Mouse (Mus musculus) forebrain, embryonic 16.5 days (tissue): ENCODE measurements at regions not wholly inside any gene's neighbourhood (a gene's known extent, or its start where the extent isn't known, plus 50 kb on each side); places are given as distances from the start of the nearest gene placed in this dataset.

Experiments
- ATAC-seq: fragments of 200-750 bp; cut with Nextera tagmentation; 2 replicates; pipeline ENCODE4 v1.8.0; 2017; ENCODE audit warnings: mild to moderate bottlenecking, moderate library complexity
- H3K27ac ChIP-seq: fragments of 300-500 bp; sonication (generic); 2 replicates; pipeline ENCODE4 v1.5.1; 2014; ENCODE audit warnings: low read length, control low read depth
- H3K27me3 ChIP-seq: fragments of 300-500 bp; sonication (generic); replicated peaks from 2 replicates; pipeline ENCODE4 v1.6.1; 2014; ENCODE audit warnings: low read length; ENCODE audit not compliant: control insufficient read depth, insufficient read depth
- H3K36me3 ChIP-seq: fragments of 300-500 bp; sonication (generic); 2 replicates; pipeline ENCODE4 v1.6.1; 2014; ENCODE audit not compliant: control insufficient read depth, insufficient read depth
- H3K4me1 ChIP-seq: fragments of 300-500 bp; sonication (generic); replicated peaks from 2 replicates; pipeline ENCODE4 v1.6.1; 2014; ENCODE audit warnings: low read length; ENCODE audit not compliant: control insufficient read depth, insufficient read depth
- H3K4me2 ChIP-seq: fragments of 300-500 bp; sonication (generic); 2 replicates; pipeline ENCODE4 v1.6.1; 2014; ENCODE audit warnings: mild to moderate bottlenecking, low read length, control low read depth
- H3K4me3 ChIP-seq: fragments of 300-500 bp; sonication (generic); replicated peaks from 2 replicates; pipeline ENCODE4 v1.5.1; 2014; ENCODE audit warnings: mild to moderate bottlenecking, low read length, control low read depth
- H3K9ac ChIP-seq: fragments of 300-500 bp; sonication (generic); replicated peaks from 2 replicates; pipeline ENCODE4 v1.6.1; 2014; ENCODE audit warnings: low read depth, low read length, control low read depth
- H3K9me3 ChIP-seq: fragments of 300-500 bp; sonication (generic); 2 replicates; pipeline ENCODE4 v1.6.1; 2016; ENCODE audit warnings: low read length; ENCODE audit not compliant: control insufficient read depth
- WGBS: fragments of 180-500 bp; shearing (Covaris S2); extraction: QIAGEN DNeasy Blood & Tissue Kit; methylation state at CpG from one replicate; pipeline ENCODE4 v1.1.7; 2014; 5-methylcytosine and 5-hydroxymethylcytosine counted together

DNA sequence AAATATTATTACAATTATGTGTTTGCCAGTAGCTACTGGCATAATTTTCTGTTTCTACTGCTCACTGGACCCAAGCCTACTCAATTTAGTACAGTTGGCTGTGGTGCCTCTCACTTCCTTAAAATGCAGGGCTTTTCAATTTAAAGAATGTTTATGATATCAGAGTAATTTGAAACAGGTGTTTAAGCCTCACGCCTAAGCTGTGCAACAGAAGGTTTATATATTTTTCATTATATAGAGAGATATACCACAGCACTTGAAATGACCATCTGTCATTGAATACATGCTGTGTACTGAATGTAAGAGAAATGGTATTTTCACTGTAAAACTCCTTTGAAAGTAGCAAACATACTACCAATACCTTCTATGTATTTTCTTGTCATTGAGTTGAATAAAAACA, 376.8 kb downstream of the Otol1 start:
- Histone ChIP-seq H3K9me3 (no peaks in the 10 kb centered on the region), H3K27me3 (no peaks in the 10 kb centered on the region), H3K4me1 (no peaks in the 10 kb centered on the region), H3K27ac (no peak overlapping the region), H3K9ac (no peak overlapping the region), H3K4me2 (no peak overlapping the region), H3K36me3 (no peaks in the 10 kb centered on the region), H3K4me3 (no peak overlapping the region)
- ATAC-seq: peak; percentile 47; the same call in 1 of the 2 replicates
- WGBS: 78% methylated on average over 1 of the region's 1 CpGs

GRCm38 (mm10) chr3:70385961-70386360, 378.5 kb downstream of the Otol1 start:
- ATAC-seq: no peak

DNA sequence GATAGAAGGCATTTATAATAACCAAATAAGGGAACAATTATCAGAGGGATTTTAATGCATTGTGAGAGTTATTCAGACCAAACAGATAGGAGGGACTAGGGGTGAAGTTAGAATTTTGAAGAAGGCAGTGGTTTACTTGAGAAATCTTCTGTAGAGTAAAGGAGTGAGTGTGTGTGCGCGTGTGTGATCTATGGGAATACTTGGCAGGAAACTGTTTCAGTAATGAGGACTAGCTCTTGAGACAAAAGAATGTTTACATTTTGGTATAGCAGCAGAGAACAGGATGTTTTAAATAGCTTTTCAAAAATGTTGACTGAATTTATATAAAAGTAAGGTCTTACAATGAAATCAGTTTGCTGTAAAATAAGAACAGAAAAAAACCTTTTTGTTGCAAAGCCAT, 393.8 kb downstream of the Otol1 start:
- H3K4me2 ChIP-seq: no peak overlapping the region
- no peaks in the 10 kb centered on the region for H3K9me3 ChIP-seq
- H3K36me3 ChIP-seq: no peaks in the 10 kb centered on the region
- no peak overlapping the region for H3K9ac ChIP-seq
- no peak for ATAC-seq
- no peaks in the 10 kb centered on the region for H3K27me3 ChIP-seq
- no peak overlapping the region for H3K4me3 ChIP-seq
- no peak overlapping the region for H3K27ac ChIP-seq
- H3K4me1 ChIP-seq: no peaks in the 10 kb centered on the region
- whole genome bisulfite sequencing: 46% methylated on average over 2 of the region's 2 CpGs

More at GRCm38 (mm10) chr3:70385961-70386360, 378.5 kb downstream of the Otol1 start:
- H3K9me3 ChIP-seq: no peaks in the 10 kb centered on the region
- no peaks in the 10 kb centered on the region for H3K27me3 ChIP-seq
- no peak overlapping the region for H3K9ac ChIP-seq
- H3K4me1 ChIP-seq: no peaks in the 10 kb centered on the region
- H3K4me2 ChIP-seq: no peak overlapping the region
- H3K36me3 ChIP-seq: no peaks in the 10 kb centered on the region
- H3K4me3 ChIP-seq: no peak overlapping the region
- no peak overlapping the region for H3K27ac ChIP-seq
- 82% methylated on average over 4 of the region's 4 CpGs for WGBS

DNA sequence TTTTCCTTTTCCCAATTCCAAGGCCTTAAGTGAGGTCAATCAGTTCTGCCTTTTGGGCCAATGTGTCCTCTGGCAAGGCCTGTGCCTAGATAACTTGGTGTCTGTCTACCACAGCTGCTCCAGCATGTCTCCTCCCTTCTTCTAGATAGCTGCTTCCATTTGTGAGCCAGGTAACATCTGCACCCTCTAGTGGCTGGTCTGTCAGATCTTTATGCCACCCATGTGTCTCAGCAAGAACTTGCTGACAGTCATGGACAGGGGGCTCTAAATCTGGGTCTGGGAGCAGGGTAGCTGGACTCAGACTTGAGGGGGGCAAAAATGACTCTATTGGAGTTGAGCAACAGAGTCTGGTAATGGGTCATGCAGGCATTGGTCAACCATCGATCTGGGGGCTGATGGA, 399.2 kb downstream of the Otol1 start:
- H3K36me3 ChIP-seq: no peaks in the 10 kb centered on the region
- no peaks in the 10 kb centered on the region for H3K27me3 ChIP-seq
- no peak for ATAC-seq
- no peaks in the 10 kb centered on the region for H3K9me3 ChIP-seq
- no peaks in the 10 kb centered on the region for H3K4me1 ChIP-seq
- H3K27ac ChIP-seq: no peak overlapping the region
- H3K4me3 ChIP-seq: no peak overlapping the region
- 95% methylated on average over 1 of the region's 1 CpGs for WGBS
- no peak overlapping the region for H3K4me2 ChIP-seq
- H3K9ac ChIP-seq: no peak overlapping the region

- Histone ChIP-seq H3K27me3 (no peaks in the 10 kb centered on the region), H3K4me3 (no peak overlapping the region), H3K9ac (no peak overlapping the region), H3K9me3 (no peaks in the 10 kb centered on the region), H3K4me2 (no peak overlapping the region), H3K27ac (no peak overlapping the region), H3K36me3 (no peaks in the 10 kb centered on the region), H3K4me1 (no peaks in the 10 kb centered on the region)
- WGBS: 71% methylated on average over 4 of the region's 4 CpGs
- ATAC-seq: no peak
These were observed 410.9 kb downstream of the Otol1 start for GRCm38 (mm10) chr3:70418273-70418672.

DNA sequence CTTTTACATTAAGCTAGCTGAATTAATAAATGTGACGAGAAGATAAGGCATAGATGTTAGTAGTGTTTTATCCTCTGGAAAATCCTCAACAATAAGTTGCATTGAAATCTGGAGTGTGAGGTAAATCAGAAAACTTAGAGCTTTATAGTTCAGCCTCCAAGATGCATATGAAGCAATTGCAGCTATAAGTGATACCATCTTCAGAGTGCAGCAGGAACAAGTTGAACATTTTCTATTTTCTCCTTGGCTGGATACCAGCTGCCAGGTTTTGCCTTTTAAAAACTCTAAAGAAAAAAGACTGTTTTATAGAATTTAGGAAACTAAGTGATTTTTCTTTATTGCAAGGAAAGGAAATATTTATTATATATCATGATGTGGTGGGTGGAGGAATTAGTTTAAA, 414.6 kb downstream of the Otol1 start:
- no peaks in the 10 kb centered on the region for H3K9me3 ChIP-seq
- WGBS: 88% methylated on average over 1 of the region's 1 CpGs
- no peaks in the 10 kb centered on the region for H3K36me3 ChIP-seq
- H3K9ac ChIP-seq: no peak overlapping the region
- H3K4me3 ChIP-seq: no peak overlapping the region
- ATAC-seq: no peak
- no peak overlapping the region for H3K4me2 ChIP-seq
- no peaks in the 10 kb centered on the region for H3K27me3 ChIP-seq
- no peak overlapping the region for H3K27ac ChIP-seq
- H3K4me1 ChIP-seq: no peaks in the 10 kb centered on the region

DNA sequence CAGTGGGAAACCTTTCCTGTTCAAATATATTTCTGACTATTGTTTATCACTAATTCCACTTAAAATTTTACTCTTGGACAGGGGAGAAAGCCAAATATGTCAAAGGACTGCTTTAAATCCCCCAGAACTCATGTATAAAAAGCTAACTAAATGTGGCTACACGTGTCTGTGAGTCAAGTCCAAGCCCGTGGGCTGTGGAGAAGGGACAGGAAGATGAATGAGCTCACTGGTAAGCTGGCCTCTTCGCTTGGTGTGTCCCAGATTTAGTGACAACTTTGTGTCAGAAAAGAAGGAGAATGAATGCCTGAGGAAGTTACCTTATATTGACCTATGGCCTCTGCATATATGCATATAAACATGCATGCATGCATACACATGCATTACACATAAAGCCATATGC, 415.3 kb downstream of the Otol1 start:
- no peak for ATAC-seq
- WGBS: 84% methylated on average over 3 of the region's 3 CpGs
- no peaks in the 10 kb centered on the region for H3K36me3 ChIP-seq

GRCm38 (mm10) chr3:70436671-70437070, 429.3 kb downstream of the Otol1 start:
- H3K4me2 ChIP-seq: no peak overlapping the region
- no peak overlapping the region for H3K9ac ChIP-seq
- H3K36me3 ChIP-seq: no peaks in the 10 kb centered on the region
- H3K4me3 ChIP-seq: no peak overlapping the region
- H3K27me3 ChIP-seq: no peaks in the 10 kb centered on the region
- no peak overlapping the region for H3K27ac ChIP-seq
- WGBS: 80% methylated on average over 4 of the region's 4 CpGs
- H3K4me1 ChIP-seq: no peaks in the 10 kb centered on the region
- H3K9me3 ChIP-seq: no peaks in the 10 kb centered on the region
- ATAC-seq: no peak

More for the DNA sequence above, 415.3 kb downstream of the Otol1 start:
- Histone ChIP-seq H3K4me1 (no peaks in the 10 kb centered on the region), H3K4me2 (no peak overlapping the region), H3K9ac (no peak overlapping the region), H3K4me3 (no peak overlapping the region), H3K27ac (no peak overlapping the region), H3K27me3 (no peaks in the 10 kb centered on the region), H3K9me3 (no peaks in the 10 kb centered on the region)

DNA sequence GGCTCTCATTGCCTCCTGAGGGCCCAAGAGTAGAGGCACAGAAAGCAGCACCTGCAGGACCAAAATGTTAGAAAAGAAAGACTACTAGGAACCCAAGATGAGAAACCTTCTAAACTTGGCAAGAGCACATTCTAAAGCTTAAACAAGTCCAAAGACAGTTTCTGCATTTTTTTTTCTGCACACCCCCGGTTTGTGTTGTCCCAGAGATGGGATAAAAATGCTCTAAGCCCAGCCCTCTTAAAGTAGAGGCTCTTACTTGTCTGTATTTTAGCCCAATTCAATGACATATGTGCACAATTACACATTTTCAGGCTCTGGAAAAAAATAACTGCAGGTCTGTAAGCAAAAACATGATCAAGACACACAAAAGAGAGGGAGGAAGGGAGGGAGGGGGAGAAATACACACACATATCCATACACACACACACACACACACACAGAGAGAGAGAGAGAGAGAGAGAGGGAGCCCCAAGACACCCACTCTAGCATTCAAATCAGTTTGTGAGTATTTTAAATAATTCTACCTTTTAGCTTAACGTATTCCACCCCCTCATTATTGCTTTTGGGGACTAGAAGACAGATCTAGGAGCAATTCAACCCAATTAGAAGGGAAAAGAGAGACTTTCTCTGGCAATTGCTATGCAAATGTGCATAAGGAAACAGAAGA, 449.9 kb downstream of the Otol1 start:
- peaks cover 4% of the 10 kb centered on the region; the same call in 1 of the 2 replicates for H3K4me1 ChIP-seq
- ATAC-seq: peak; percentile 86

GRCm38 (mm10) chr3:70460811-70461210, 453.4 kb downstream of the Otol1 start:
- ATAC-seq: no peak
- WGBS: 82% methylated on average over 2 of the region's 2 CpGs

More for the DNA sequence above, 449.9 kb downstream of the Otol1 start:
- H3K27me3 ChIP-seq: no peaks in the 10 kb centered on the region
- peak overlapping the region; percentile 45; the same call in 1 of the 2 replicates for H3K27ac ChIP-seq
- no peaks in the 10 kb centered on the region for H3K36me3 ChIP-seq
- H3K9ac ChIP-seq: no peak overlapping the region
- H3K4me3 ChIP-seq: no peak overlapping the region
- no peak overlapping the region for H3K4me2 ChIP-seq
- no peaks in the 10 kb centered on the region for H3K9me3 ChIP-seq
- WGBS: 20% methylated on average over 2 of the region's 2 CpGs

More at GRCm38 (mm10) chr3:70460811-70461210, 453.4 kb downstream of the Otol1 start:
- H3K4me1 ChIP-seq: peaks cover 4% of the 10 kb centered on the region; the same call in 1 of the 2 replicates
- no peaks in the 10 kb centered on the region for H3K9me3 ChIP-seq
- H3K4me2 ChIP-seq: no peak overlapping the region
- no peaks in the 10 kb centered on the region for H3K36me3 ChIP-seq
- no peak overlapping the region for H3K9ac ChIP-seq
- no peaks in the 10 kb centered on the region for H3K27me3 ChIP-seq
- H3K27ac ChIP-seq: no peak overlapping the region
- H3K4me3 ChIP-seq: no peak overlapping the region
